Mouse (Mus musculus): ENCODE measurements around the gene Gm11032.

GRCm38 (mm10) chr11:4627636-4628035, 7.8 kb downstream of the Gm11032 start:
- no peak for TF ChIP-seq EP300 (IDR thresholded peaks at IDR 0.05)
- no peak for TF ChIP-seq CTCF (IDR thresholded peaks at IDR 0.05)
